Mouse (Mus musculus) left cerebral cortex, postnatal 14 days (tissue): ENCODE measurements at regions not wholly inside any gene's neighbourhood (a gene's known extent, or its start where the extent isn't known, plus 50 kb on each side); places are given as distances from the start of the nearest gene placed in this dataset.
A peak's percentile ranks its signal among the peaks of the same experiment; 100 is the strongest.

Experiments
- DNase-seq, 2 experiments: peaks; one replicate each; pipeline ENCODE4 v3.0.0; 2021 to 2022; ENCODE audit warnings: low spot score in 2 of 2, mixed read lengths in 1 of 2
- intact Hi-C: fragments of 180-260 bp; cut with DNase I; formaldehyde crosslinking; loops from one replicate; pipeline ENCODE4 v1.15.1; 2025

DNA sequence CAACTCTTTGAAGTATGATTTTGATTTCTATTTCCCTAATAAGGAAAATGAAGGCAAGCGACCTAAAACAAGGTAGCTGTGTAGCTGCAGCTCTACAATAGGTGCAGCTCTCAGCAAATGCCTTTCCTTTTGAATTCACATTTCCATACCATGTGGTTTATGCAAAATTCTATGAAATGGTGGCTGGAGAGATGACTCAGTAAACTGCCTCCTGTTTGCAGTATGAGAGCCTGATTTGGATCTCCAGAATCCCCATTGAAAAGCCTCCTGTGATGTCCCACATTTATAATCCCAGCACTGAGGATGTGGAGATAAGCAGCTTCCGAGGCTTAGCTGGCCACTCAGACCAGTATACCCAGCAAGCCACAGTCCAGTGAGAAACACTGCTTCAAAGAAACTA, 59.6 kb downstream of the Npy1r start:
- DNase-seq = no peak
- intact Hi-C loops = no loop called here

DNA sequence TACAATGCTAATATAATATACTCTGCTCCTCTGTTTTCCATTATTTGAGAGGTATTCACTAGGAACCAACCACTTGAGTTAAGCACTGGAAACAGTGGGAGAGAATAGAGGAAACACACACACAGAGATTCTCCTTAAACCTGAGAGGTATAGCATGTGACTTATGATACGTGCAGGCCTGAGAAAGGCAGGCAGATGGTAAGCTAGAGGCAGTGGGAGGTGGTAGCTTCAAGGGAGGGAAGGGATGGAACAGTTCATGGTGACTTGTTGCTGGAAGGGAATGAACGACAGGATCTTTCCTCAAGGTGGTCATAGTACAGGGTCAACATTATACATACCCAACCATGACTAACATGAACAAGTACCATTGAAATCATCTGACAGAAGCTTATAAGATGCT, 60.8 kb downstream of the Npy1r start:
- intact Hi-C loops = no loop called here
- no peak for DNase-seq

DNA sequence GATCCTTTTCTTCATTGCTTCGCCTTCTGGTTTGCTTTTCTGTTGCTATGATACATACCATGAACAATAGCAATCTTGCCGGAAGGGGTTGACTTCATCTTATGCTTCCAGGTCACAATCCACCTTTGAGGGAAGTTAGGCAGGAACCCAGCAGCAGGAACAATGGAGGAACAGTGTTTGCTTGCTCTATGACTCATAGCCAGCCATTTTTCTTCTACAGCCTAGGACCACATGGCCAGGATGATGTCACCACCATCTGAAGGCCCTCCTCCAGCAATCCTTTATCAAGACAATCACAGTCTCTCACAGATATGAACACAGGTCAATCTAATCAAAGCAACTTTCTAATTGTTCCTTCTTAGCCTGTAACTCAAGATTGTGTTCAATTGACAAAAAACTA, 61.5 kb downstream of the Npy1r start:
- intact Hi-C loops = no loop called here
- DNase-seq = no peak

DNA sequence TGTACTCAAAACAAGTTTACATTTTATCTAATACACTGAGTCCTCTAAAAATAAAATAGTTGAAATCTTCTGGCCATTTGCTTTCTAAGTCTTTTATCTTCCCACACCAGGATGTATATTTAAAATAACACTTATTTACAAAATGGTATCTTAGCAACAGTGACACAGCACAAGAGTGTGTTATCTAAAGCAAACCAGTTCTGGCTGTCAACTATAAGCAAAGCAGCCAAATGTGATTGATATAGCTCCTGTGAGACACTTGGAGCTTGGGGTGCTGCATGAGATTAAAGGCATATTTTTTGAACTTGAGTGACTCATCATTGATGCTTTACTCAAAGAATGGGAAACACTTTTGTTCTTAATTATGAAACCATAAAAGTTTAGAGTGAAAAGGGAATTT, 62.7 kb downstream of the Npy1r start:
- intact Hi-C loops = no loop called here
- DNase-seq = peak in 1 of 2 experiments; percentile 41

DNA sequence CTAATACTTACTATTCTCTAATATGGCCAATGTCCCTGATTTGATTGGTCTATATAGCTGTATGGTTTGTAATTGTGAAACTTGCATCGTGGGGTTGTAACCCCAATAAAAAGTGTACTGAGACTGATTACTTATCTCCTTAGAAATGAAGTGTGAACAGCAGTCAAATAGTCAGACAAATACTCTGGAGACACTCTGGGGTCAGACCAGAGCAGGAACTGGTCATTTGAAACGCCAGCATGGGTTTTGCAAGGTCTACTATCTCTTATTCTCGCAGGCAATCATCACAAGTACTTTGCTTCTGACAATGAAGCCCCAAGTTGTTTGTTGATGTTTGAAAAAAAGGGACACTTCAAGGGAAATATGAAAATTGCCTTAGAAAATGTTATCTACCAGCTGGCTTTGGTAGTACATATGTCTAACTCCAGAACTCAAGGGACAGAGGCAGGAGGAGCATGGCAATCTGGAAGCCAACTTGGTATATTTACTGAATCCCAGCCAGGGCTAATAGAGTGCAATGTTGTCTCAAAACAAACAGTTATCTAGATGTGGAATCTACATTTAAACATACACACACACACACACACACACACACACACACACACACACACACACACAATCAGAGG, 64.1 kb downstream of the Npy1r start:
- intact Hi-C loops = no loop called here
- DNase-seq = no peak

DNA sequence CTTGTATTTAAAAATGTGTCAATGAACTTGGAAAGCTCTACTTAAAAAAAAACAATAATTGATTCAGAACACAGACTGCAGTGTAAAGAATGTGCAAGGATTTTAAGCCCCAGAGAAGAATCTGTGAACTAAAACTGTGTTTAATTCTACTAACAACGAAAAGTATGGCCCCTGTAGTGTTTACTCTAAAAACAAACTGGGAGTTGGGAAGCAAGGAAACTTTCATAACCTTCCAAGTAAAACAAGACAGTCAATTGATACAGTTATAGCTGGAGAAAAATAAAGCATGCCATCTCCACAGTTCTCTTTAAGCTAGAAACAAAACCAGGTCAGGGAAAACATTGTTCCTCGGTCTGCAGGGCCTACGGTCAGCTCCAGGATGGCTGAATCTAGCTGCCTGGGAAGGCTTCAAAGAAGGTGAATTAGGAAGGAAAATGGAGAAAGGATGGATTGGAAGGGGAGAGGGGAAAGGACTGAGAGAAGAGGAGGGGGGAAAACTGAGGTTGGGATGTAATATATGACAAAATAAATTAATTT, 68.1 kb downstream of the Npy1r start:
- intact Hi-C loops = no loop called here

DNA sequence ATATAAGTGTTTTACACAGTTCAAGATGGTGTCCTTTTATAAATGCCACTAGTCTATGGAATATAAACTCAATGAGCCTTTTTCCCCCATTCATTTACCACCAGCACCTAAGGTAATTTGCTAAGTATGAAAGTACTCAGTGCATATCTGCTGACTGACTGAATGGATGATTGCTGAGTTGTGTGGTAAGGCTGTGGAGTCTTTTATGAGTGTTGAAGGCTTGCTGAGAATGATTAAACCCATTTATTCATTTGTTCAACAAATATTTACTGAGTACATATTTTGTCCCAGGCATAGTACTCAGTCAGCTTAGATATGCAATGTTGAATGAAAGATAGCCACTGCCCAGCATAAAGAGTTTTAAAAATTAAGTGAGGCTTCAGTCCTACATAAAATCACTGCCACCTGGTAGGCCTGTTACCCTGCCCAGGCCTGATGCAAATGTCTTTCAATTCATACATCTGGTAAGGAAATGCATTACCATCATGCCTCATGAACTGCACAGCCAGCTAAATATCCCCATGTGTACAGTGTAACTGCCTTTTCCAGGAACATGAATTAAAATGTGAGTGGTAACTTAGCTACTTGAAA, 71.5 kb downstream of the Npy1r start:
- intact Hi-C loops = no loop called here
- DNase-seq = no peak

More for the DNA sequence above, 68.1 kb downstream of the Npy1r start:
- DNase-seq = no peak

DNA sequence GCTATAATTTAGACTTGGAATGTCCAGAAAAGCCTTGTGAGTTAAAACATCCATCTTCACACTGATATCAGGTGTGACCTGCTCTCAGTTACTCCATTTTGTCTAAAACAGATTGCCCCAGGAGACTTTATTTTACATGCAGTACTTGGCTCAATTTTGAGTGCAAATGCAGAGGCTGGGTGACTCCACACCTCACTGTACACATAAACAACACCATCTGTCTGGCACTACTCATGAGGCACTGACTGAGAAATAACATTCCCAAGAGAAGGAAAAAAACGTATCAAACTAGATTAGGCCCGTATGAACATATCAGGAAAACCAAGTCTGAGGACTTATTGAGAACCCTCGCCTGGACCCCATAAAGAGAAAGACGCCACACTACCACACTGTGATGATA, 74.1 kb downstream of the Npy1r start:
- DNase-seq = no peak
- intact Hi-C loops = no loop called here

DNA sequence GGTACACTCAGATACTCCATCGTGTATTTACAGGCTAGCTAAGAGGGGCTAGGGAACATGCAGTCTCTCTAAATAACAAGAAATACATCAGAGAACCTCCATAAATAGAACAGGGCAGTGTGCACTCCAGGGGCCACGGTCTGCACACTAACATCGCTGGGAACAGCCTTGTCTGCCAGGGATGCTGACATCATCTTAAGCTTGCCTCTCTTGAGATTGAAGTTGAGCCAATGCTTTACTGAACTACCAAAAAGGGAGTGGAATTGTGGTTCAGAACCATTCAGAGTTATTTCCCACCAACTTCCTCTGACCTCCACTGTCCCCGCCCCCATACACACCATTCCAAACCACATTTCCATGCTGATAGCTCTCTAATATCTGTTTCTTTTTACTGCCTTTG, 75.7 kb downstream of the Npy1r start:
- no peak for DNase-seq
- intact Hi-C loops = no loop called here

DNA sequence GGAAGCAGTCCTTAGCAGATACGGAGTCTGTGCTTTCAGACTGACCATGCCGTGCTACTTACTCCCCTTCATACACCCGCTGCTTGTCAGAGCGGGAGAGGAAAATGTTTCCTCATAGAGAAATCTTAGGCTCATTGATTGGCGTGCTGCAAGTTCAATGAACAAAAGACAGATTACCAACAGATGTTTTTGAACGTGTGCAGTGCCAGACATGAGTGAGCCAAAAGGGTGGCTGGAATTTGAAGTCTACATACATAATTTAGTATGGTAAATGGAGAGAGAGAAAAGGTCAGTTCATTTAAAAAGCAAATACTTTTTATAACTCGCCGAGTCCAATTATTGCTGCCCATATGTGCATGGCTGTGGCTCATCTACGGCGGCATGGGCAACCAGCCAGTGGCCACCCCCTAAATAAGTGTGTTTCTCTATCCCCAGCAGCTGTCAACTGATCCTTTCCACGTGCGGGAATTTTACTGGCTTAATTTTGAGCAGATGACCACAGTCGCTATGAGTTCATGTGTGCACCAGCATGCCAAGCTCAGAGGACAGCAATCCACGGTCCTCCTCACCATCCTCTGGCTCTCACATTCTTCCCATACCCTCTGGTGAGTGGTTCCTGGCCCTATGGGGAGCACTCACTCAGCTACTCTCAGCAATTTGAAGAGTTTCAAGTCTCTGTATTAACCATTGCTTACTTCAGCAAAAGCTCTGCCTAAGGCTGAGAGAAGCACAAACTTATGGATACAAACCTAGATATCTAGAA, 80.3 kb downstream of the Npy1r start:
- DNase-seq = no peak
- intact Hi-C loops = no loop called here

DNA sequence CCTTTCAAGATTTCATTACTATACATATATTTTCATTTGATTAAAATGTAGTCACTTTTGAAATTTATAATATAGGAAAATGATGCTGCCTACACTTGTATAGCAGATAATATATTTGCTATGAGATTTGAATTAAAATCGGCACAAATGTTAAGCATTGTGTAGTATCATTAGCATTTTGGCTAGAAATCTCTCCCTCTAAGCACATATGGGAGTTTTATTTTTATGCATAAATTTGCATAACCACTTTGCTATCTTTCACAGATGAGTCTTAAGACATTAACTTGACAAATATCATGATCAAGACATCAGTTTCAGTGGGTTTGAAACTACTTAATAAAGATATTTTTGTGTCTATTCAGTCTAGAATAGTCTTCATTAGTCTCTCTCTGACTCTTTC, 80.4 kb upstream of the Naf1 start:
- no peak for DNase-seq
- intact Hi-C loops = no loop called here

DNA sequence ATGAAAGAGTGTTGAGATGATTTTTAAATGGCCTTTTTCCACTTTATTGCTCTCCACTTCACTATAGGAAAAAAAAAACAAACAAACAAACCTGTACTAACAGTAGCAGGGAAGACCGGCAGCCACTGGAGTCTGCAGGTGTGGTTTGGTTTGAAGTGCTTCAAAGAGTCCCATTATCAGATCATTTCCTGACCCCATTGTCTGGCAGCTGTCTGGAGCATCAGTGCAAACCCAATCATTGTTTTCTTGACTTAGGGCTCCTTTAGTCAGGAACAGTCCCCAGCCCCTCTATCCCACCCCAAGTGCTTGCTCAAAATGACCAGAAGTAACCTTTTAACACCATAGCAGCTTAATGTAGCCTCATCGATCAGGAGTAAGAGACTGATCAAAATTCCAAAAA, 77.4 kb upstream of the Naf1 start:
- intact Hi-C loops = no loop called here
- no peak for DNase-seq

DNA sequence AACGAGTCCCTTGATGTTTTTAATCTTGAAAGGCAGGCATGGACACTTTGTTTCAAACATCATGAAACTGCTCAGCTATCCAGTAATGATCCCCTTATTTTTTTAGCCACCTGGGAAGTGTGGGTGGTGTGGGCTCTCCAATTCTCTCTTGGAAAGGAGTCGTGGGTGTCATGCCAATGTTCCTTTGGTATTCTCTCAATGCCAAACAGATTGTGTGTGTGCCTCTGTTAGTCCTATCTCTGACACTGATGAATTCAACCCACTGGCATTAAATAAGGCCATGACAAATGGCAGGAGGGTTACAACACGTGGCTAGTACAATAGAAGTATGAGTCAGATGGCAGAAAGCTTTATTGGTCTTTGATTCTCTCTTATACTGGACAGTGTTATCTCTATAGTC, 74.0 kb upstream of the Naf1 start:
- DNase-seq = no peak
- intact Hi-C loops = no loop called here
